Mouse (Mus musculus) hindbrain, embryonic 14.5 days (tissue): Measurements from ENCODE around the gene Pi4k2b. TPM values are rescaled to one million over a fixed set of nuclear protein-coding genes. Genes with fewer than 3 reads are reported as not detected.
"Not testable (repeated sequence)": the region's sequence is repeated elsewhere in the genome, so short reads cannot be mapped to it uniquely, and the experiment has no call there.

Experiments
- ATAC-seq: fragments of 200-750 bp; cut with Nextera tagmentation; 2 replicates; pipeline ENCODE4 v1.8.0; 2017; ENCODE audit warnings: moderate number of reproducible peaks, mild to moderate bottlenecking, moderate TSS enrichment, moderate library complexity; ENCODE audit not compliant: low FRiP score
- DNase-seq: peaks from one replicate; pipeline ENCODE4 v3.0.0-alpha.2; 2015; ENCODE audit warnings: low spot score
- H3K27ac ChIP-seq: fragments of 300-500 bp; sonication (generic); 2 replicates; pipeline ENCODE4 v1.5.1; 2014; ENCODE audit warnings: mild to moderate bottlenecking, moderate library complexity
- H3K27me3 ChIP-seq: fragments of 300-500 bp; sonication (generic); 2 replicates; pipeline ENCODE4 v1.6.1; 2014; ENCODE audit warnings: mild to moderate bottlenecking, low read length, mixed read lengths; ENCODE audit not compliant: control insufficient read depth, insufficient read depth
- H3K36me3 ChIP-seq: fragments of 300-500 bp; sonication (generic); replicated peaks from 2 replicates; pipeline ENCODE4 v1.6.1; 2014; ENCODE audit not compliant: control insufficient read depth, insufficient read depth
- H3K4me1 ChIP-seq: fragments of 300-500 bp; sonication (generic); replicated peaks from 2 replicates; pipeline ENCODE4 v1.6.1; 2014; ENCODE audit warnings: antibody characterized with exemption, low read length, mixed read lengths; ENCODE audit not compliant: control insufficient read depth, insufficient read depth
- H3K4me2 ChIP-seq: fragments of 300-500 bp; sonication (generic); replicated peaks from 2 replicates; pipeline ENCODE4 v1.6.1; 2014; ENCODE audit warnings: mild to moderate bottlenecking, moderate library complexity
- H3K4me3 ChIP-seq: fragments of 300-500 bp; sonication (generic); replicated peaks from 2 replicates; pipeline ENCODE4 v1.5.1; 2014; ENCODE audit warnings: mild to moderate bottlenecking, low read length
- H3K9ac ChIP-seq: fragments of 300-500 bp; sonication (generic); 2 replicates; pipeline ENCODE4 v1.6.1; 2014
- H3K9me3 ChIP-seq: fragments of 300-500 bp; sonication (generic); 2 replicates; pipeline ENCODE4 v1.6.1; 2016; ENCODE audit warnings: low read length; ENCODE audit not compliant: control insufficient read depth
- WGBS: fragments of 180-500 bp; shearing (Covaris S2); extraction: QIAGEN DNeasy Blood & Tissue Kit; methylation state at CpG from one replicate; pipeline ENCODE4 v1.1.7; 2014; 5-methylcytosine and 5-hydroxymethylcytosine counted together
- polyA plus RNA-seq: library from polyadenylated mRNA; unstranded; fragments of >200 nt; fragmentation: Nextera tagmentation; extraction: Ambion mirVana; gene quantifications from 2 replicates; pipeline ENCODE4 v1.2.1, GENCODE M21; 2014

Gene Pi4k2b
- 7.4 and 7.6 TPM in 2 replicates for polyA plus RNA-seq

- DNase-seq (peak; percentile 65), ATAC-seq (peak; percentile 91)
- no peaks in the 10 kb centered on the region for H3K27me3 ChIP-seq
- no peak within 1 kb of the TSS for H3K27ac ChIP-seq
- H3K4me1 ChIP-seq, result 0 out of 2 replicates have a peak, but pooled peaks cover 3% of the 10 kb centered on the region
- H3K36me3 ChIP-seq, result no peaks in the 10 kb centered on the region
- peak within 1 kb of the TSS; percentile 83 for H3K4me2 ChIP-seq
- peak within 1 kb of the TSS; percentile 79 for H3K4me3 ChIP-seq
- peak within 1 kb of the TSS; percentile 66 for H3K9ac ChIP-seq
- under 1% methylated on average over 64 of the region's 75 CpGs for WGBS
- H3K9me3 ChIP-seq, result no peaks in the 10 kb centered on the region
Measured at GRCm38 (mm10) chr5:52741391-52742111, at the start of gene Pi4k2b. Pi4k2b (plus strand) TSS chr5:52741574.

- H3K9me3 ChIP-seq, result 0 out of 2 replicates have a peak, but pooled peaks cover 6% of the 10 kb centered on the region
- H3K27me3 ChIP-seq, result no peaks in the 10 kb centered on the region
- no peak for ATAC-seq
- no peaks in the 10 kb centered on the region for H3K36me3 ChIP-seq
- no peak overlapping the region for H3K27ac ChIP-seq
- H3K4me1 ChIP-seq, result no peaks in the 10 kb centered on the region
- no peak overlapping the region for H3K4me2 ChIP-seq
- WGBS, result 94% methylated on average over 1 of the region's 1 CpGs
- no peak for DNase-seq
- H3K9ac ChIP-seq, result no peak overlapping the region
- no peak overlapping the region for H3K4me3 ChIP-seq
Measured at GRCm38 (mm10) chr5:52697291-52697690, 44.1 kb upstream of the Pi4k2b start.

GRCm38 (mm10) chr5:52697882-52698440 lies 43.4 kb upstream of the Pi4k2b start:
- H3K4me1 ChIP-seq, H3K27me3 ChIP-seq, H3K9ac ChIP-seq, DNase-seq, H3K4me2 ChIP-seq, H3K4me3 ChIP-seq, ATAC-seq, H3K27ac ChIP-seq, H3K36me3 ChIP-seq, H3K9me3 ChIP-seq: not testable (repeated sequence)
- WGBS, result 93% methylated on average over 7 of the region's 7 CpGs

- Histone ChIP-seq H3K4me1 (no peaks in the 10 kb centered on the region), H3K27ac (no peak overlapping the region), H3K9ac (no peak overlapping the region), H3K27me3 (no peaks in the 10 kb centered on the region), H3K36me3 (no peaks in the 10 kb centered on the region), H3K4me3 (no peak overlapping the region), H3K4me2 (no peak overlapping the region), H3K9me3 (0 out of 2 replicates have a peak, but pooled peaks cover 6% of the 10 kb centered on the region)
- WGBS, result 83% methylated on average over 4 of the region's 4 CpGs
- DNase-seq, result no peak
- no peak for ATAC-seq
Measured at GRCm38 (mm10) chr5:52704562-52704961, 36.8 kb upstream of the Pi4k2b start.

DNA sequence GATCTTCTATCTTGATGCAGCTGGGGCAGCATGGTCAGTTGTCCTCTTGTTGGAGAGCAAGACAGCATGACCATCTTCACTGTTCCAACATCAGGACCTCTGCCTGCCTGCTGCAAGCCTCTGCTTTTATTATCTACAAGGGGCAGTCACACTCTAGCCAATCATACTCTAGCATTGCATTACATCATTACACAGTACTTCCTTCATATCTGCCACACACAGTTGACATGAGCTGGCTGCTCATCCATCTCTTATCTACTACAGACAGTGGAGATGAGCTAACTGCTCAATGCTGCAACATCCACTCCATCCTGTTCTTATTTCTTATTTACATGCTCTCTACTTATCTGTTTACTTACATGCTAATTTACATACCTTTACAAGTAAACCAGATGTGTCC lies 28.7 kb upstream of the Pi4k2b start:
- Histone ChIP-seq H3K9me3 (no peaks in the 10 kb centered on the region), H3K36me3 (no peaks in the 10 kb centered on the region), H3K27ac (no peak overlapping the region), H3K9ac (no peak overlapping the region), H3K27me3 (no peaks in the 10 kb centered on the region), H3K4me1 (no peaks in the 10 kb centered on the region), H3K4me3 (no peak overlapping the region), H3K4me2 (no peak overlapping the region)
- ATAC-seq (no peak), DNase-seq (no peak)

DNA sequence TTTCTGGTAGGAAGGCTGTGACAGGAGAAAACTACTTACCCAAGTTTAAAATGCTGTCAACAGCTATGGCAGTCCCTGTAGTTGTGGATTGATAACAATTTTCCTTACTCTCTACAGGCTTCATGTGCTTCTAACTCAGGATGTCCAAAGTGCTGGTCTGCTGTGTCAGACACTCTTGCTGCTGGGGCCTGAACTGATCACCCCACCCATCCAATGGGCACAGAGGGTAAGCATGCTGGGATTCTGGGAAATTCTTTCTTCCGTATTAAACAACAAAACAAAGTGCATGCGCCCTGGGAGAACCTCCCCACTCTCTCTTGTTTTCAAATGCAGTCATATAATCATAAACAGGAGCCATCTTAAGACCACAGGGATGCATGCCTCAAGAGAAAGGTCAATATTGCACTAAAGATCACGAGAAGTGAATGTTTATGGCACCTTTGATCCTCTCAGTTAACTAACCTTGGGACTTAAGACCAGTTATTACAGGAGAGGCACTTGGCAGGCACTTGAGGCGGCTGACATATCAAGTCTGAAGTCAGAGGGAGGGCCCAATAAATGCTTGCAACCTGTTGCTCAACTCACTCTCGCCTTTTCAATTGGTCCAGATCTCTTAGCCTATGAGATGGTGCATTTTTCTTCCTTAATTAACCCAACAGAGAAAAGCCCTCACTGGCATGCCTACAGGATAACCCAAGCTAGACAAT lies 24.5 kb upstream of the Pi4k2b start:
- 88% methylated on average over 5 of the region's 5 CpGs for WGBS
- H3K4me2 ChIP-seq, result no peak overlapping the region
- no peaks in the 10 kb centered on the region for H3K36me3 ChIP-seq
- ATAC-seq (no peak), DNase-seq (no peak)
- no peak overlapping the region for H3K9ac ChIP-seq
- no peaks in the 10 kb centered on the region for H3K9me3 ChIP-seq
- no peak overlapping the region for H3K27ac ChIP-seq
- H3K4me1 ChIP-seq, result no peaks in the 10 kb centered on the region
- no peaks in the 10 kb centered on the region for H3K27me3 ChIP-seq
- no peak overlapping the region for H3K4me3 ChIP-seq

- ATAC-seq (no peak), DNase-seq (no peak)
- no peaks in the 10 kb centered on the region for H3K27me3 ChIP-seq
- WGBS, result 90% methylated on average over 8 of the region's 8 CpGs
- no peak overlapping the region for H3K4me2 ChIP-seq
- H3K27ac ChIP-seq, result no peak overlapping the region
- no peaks in the 10 kb centered on the region for H3K9me3 ChIP-seq
- H3K4me1 ChIP-seq, result no peaks in the 10 kb centered on the region
- no peak overlapping the region for H3K4me3 ChIP-seq
- H3K9ac ChIP-seq, result no peak overlapping the region
- H3K36me3 ChIP-seq, result no peaks in the 10 kb centered on the region
Measured at GRCm38 (mm10) chr5:52721003-52721402, 20.4 kb upstream of the Pi4k2b start.

- Histone ChIP-seq H3K4me2 (no peak overlapping the region), H3K4me1 (no peaks in the 10 kb centered on the region), H3K27ac (no peak overlapping the region), H3K9me3 (no peaks in the 10 kb centered on the region), H3K9ac (no peak overlapping the region), H3K36me3 (no peaks in the 10 kb centered on the region), H3K4me3 (no peak overlapping the region), H3K27me3 (no peaks in the 10 kb centered on the region)
- DNase-seq (no peak), ATAC-seq (no peak)
- WGBS, result 86% methylated on average over 5 of the region's 5 CpGs
Measured at GRCm38 (mm10) chr5:52727747-52728146, 13.6 kb upstream of the Pi4k2b start.

DNA sequence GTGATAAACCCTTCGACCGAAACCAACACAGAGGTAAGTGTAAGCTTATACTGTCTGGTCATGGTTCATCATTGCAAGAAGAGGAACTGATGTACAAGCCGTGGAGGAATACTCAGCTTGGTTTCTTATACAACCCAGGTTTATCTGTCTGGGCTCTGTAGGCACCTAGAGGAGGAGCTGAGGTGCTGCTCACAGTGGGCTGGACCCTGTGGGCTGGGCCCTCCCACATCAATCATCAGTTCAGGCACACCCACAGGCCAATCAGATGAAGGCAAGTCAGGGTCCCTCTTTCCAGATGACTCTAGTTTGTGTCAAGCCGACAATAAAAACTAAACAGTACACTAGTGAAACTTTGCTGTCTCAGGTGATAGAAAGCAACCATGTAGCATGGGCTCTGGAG lies 8.6 kb upstream of the Pi4k2b start:
- Histone ChIP-seq H3K27ac (no peak overlapping the region), H3K27me3 (no peaks in the 10 kb centered on the region), H3K36me3 (no peaks in the 10 kb centered on the region), H3K4me1 (no peaks in the 10 kb centered on the region), H3K9me3 (no peaks in the 10 kb centered on the region), H3K4me3 (no peak overlapping the region), H3K4me2 (no peak overlapping the region), H3K9ac (no peak overlapping the region)
- DNase-seq, result no peak
- no peak for ATAC-seq
- WGBS, result 80% methylated on average over 4 of the region's 4 CpGs
